In the genomic region with DNA sequence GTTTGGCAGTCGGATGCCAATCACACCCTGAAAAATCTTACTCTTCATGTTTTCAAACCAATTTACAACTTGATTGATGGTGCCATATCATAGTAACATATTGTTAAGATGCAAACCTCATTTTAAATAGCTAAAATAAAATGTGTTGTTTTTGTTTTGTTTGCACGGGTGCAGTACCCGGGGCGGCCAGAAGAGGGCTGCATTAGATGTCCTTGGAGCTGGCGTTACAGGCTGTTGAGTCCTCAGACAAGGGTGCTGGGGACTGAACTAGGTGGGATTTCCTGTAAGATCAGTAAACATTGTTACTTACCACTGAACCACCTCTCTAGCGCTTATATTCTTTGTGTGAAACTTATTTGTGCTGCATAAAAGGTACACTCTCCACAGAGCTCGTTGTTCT, we compare ENCODE assay signal across 8 mouse cellular contexts.
DNase-seq lines count a peak whose midpoint lies in the region; ATAC-seq lines count a peak whose summit lies in the region.

No protein-coding gene starts in this region.

- peak; percentile 73 for ATAC-seq in granulocyte monocyte progenitor cell, adult 5-6 weeks (replicated peaks; ENCODE audit: poor library complexity, severe bottlenecking)
- ATAC-seq in monocyte, adult 5-6 weeks (replicated peaks; ENCODE audit: insufficient number of reproducible peaks, low FRiP score, low TSS enrichment, poor library complexity, severe bottlenecking), result peak; percentile 55; the same call in 1 of the 2 replicates

- DNase-seq in adrenal gland, postnatal 14 days, result peak; percentile 64
- no peak for DNase-seq in adrenal gland, adult 2 months
- peak; percentile 30 to 44 for DNase-seq in layer of hippocampus, postnatal 10 days (ENCODE audit: low spot score in 2 of 2)
- DNase-seq in layer of hippocampus, adult 18-20 months (ENCODE audit: low spot score in 2 of 2), result no peak
- peak; percentile 59 for DNase-seq in R1 (ENCODE audit: low read depth, low spot score)
- no peak for DNase-seq in left cerebral cortex, postnatal 10 days (ENCODE audit: extremely low spot score in 1 of 2, low spot score in 2 of 2)

- intact Hi-C loops in left cerebral cortex, postnatal 10 days (cut with DNase I), result loop anchor here (5.0 kb wide), 1 partner anchor 64 kb away; a partner anchor contains a TSS

Comparison
In these comparisons a context has a peak if more than half of its experiments do, and no peak if none do; other contexts are left out.
1. DNase-seq: peak in adrenal gland, postnatal 14 days (single experiment), layer of hippocampus, postnatal 10 days (2 of 2) and R1 (single experiment); none in adrenal gland, adult 2 months (single experiment), layer of hippocampus, adult 18-20 months (0 of 2) and left cerebral cortex, postnatal 10 days (0 of 2).